Mouse (Mus musculus): Measurements from ENCODE around the gene Ifi27l2a.

The Ifi27l2a gene

DNA sequence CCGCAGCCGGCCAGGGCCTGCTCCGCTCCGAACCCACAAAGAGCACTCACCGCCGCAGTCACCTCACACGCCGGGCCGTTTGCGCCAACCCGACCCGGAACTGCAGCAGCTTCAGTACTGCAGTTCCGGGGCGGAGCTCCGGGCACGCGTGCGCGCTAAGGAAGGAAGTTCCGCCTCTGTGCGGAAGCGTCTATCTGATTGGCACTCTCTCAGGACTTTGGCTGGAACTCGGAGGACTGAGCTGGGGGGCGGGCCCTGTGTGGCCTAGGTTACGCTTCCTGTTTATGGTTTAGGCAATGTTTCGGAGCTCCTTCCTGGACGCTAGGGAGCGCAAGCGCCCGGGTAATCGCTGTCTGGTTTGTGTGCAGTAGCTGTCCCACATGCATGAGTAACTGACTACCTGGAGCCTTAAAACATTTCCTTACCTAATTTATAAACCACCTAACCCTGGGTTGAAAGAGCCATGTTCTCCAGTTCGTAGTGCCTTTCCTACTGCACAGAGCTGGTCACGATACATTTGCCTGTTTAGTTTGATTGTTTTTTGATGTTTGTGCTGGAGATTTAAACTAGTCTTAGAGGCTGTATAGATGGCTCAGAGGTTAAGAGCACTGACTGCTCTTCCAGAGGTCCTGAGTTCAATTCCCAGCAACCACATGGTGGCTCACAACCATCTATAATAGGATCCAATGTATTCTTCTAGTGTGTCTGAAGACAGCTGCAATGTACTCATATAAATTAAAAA, 17.6 kb downstream of the Ifi27l2a start, which contains the start of gene Ddx24:
Ddx24 (minus strand) TSS at position 102 of the 742 bp plus-strand sequence.
- peak; percentile 89 to 97 for DNase-seq (ENCODE audit: low spot score in 2 of 2)

DNA sequence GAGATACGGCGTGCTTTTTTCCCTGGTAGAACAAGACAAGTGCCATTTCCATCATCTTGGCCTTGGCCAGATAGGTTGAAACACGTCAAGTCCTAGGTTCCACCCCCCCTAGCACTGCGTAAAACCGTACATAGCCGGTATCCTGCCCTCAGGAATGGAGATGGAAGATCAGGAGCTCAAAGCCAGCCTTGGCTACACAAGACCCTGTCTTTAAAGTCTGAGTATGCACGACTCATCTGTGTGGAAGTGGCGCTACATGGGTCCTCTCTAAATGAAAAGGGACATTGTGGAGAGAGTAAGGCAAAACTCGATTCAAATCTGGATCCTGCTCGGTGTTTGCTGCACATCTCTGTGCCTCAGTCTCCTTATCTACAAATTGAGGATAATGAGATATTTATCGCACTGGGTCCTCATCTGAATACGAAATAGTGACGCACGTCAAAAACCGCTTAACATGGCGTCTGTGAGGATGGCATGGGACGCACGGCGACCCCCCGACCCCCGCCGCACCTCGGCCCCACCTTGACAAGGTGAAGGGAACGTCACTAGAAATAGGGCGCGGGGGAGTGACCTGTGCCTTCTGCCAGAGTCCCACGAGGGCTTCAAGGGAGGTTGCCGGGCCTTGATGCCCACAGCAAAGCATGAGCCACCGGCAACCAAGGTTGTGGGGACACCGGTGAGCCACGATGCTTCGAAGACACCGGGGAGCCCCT, 18.3 kb downstream of the Ifi27l2a start:
- DNase-seq (ENCODE audit: low spot score in 2 of 2) = no peak

DNA sequence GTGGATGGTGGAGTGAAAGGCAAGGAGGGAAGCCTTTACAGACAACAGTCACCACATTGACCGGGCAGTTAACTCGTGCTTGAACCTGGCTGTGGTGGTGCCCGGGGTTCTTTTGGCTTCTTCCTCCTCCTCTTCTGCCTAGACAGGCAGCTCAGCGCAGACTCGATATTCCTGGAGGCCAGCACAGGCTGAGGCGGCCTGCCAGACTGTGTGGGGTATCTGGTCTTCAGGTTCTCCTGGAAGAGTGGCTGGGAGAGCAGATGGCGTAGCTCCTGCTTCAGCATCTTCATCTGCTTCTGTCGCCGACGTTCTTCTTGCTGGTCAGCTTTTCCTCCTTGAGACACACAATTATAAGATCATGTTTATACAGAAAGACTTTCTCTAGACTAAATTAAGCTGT, 35.3 kb downstream of the Ifi27l2a start:
- no peak for DNase-seq (ENCODE audit: low spot score in 2 of 2)

DNA sequence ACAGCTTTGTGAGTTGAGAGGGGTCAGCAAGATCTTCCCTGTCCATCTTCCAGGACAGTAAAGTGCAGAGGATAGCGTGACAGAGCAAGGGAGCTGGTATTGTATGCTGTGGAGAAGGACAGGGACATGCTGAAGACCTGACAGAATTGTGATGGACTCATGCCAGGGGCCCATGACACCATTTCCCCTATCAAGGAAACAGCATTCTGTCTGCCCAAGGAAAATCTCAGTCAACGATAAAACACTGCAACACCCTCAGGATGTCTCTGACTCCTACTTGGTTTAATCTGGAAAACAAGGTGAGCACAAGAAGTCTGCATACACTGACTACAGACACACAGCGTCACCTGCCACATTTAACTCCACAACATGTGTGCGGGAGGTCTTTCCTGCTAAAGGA, 35.8 kb downstream of the Ifi27l2a start, which contains the start of gene 9330161L09Rik:
9330161L09Rik (minus strand) TSS at position 101 of the 400 bp plus-strand sequence.
- DNase-seq (ENCODE audit: low spot score in 2 of 2) = no peak

DNA sequence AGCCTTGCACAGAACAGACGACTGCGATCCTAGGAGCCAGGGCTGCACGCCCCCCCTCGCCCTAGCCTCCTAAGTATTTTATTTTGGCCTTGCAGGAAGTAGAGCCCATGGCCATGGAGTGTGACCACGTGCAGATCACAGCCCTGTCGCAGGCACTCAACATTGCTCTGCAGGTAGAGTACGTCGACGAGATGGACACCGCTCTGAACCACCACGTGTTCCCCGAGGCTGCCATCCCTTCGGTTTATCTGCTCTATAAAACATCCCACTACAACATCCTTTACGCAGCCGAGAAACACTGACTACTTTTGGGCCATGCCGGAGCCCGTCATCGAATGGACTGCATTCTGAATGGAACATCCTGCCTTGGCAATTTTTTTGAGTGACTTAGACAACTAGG, 39.3 kb downstream of the Ifi27l2a start:
- no peak for DNase-seq (ENCODE audit: low spot score in 2 of 2)

DNA sequence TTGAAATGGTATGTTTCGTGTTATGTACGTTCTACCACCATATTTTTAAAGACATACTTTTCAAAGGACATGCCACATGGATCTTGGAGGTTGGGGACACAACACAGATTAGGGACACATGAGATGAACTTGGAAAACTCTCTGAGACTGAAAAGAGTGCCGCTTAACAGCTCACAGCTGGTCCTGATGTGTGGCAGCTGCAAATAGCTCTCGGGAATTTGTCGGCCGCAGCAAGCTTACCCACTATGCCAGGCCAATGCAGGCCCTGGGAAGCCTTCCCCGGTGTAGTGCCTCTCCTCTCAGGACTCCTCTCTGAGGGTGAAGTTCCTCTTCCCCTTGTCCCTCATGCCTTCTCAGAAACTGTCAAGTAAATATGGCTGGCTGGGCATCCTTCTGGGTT, 46.7 kb downstream of the Ifi27l2a start:
- DNase-seq (ENCODE audit: low spot score in 2 of 2) = no peak

DNA sequence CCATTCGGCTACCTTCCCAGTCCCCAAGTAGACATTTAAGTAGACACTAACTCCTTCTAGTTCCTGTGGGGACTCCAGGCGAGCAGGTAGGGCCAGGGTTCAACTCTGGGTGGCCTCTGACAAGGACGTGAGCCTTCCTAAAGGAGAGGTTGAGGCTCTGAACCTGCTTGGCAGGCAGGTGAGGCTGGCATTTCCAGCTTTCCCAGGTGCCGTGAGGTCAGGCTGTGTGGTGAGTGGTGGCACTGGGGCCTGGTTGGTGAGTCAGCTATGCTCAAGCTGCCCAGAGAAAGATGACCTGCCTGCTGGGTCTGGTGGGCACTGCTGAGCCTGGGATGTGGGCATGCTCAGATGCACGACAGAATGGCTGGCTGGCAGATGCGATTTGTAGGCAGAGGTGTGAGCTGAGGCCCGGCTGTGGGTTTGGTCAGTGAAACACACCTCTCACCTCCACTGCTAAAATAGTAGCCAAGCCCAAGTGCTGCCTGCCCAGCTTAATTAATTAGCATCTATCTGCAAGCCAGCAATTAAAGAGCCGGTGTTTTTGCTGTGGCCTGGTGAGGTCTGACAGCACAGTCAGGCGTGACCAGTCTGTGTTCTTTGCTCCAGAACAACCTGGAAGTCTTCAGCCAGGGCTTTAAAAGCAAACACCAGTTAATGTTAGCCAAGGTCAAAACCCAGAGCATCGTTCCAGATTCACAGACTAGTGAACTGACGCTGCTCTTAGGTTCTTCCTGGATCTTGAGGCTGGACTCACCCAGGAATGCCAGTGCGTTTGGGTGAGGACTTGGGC, 47.8 kb downstream of the Ifi27l2a start:
- peak in 1 of 2 experiments; percentile 72 for DNase-seq (ENCODE audit: low spot score in 2 of 2)

DNA sequence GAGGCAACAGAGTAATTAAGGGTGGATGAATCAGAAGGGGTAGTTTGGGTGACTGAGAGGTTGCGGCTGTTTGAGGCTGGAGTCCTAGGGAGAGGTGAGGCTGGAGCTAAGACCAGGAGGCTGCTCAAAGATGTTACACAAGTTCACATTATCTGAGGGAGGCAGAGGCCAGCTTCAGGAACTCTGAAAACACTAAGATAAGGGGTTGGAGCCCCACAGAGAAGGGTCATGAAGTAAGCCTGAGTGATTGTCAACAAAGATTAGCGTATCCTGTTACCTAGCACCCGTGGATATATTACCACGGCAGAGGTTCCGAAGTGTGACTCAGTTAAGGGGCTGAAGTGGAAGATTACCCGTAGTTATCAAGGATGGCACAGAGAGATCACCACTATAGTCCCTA, 50.0 kb downstream of the Ifi27l2a start:
- no peak for DNase-seq (ENCODE audit: low spot score in 2 of 2)
